Mouse (Mus musculus) hindbrain, embryonic 16.5 days (tissue): ENCODE data around the gene Slc37a1. TPM values are rescaled to one million over a fixed set of nuclear protein-coding genes. Genes with fewer than 3 reads are reported as not detected.

Experiments
- ATAC-seq: fragments of 200-750 bp; cut with Nextera tagmentation; 2 replicates; pipeline ENCODE4 v1.8.0; 2017; ENCODE audit warnings: moderate TSS enrichment, moderate library complexity
- H3K27ac ChIP-seq: fragments of 300-500 bp; sonication (generic); 2 replicates; pipeline ENCODE4 v1.5.1; 2014; ENCODE audit warnings: low read depth, mild to moderate bottlenecking, control low read depth, low read length, moderate library complexity
- H3K27me3 ChIP-seq: fragments of 300-500 bp; sonication (generic); replicated peaks from 2 replicates; pipeline ENCODE4 v1.6.1; 2014; ENCODE audit warnings: low read length; ENCODE audit not compliant: control insufficient read depth, insufficient read depth
- H3K36me3 ChIP-seq: fragments of 300-500 bp; sonication (generic); 2 replicates; pipeline ENCODE4 v1.6.1; 2014; ENCODE audit warnings: mild to moderate bottlenecking, low read length, moderate library complexity, mixed read lengths; ENCODE audit not compliant: control insufficient read depth, insufficient read depth
- H3K4me1 ChIP-seq: fragments of 300-500 bp; sonication (generic); 2 replicates; pipeline ENCODE4 v1.6.1; 2014; ENCODE audit warnings: low read depth, low read length; ENCODE audit not compliant: control insufficient read depth, insufficient read depth
- H3K4me2 ChIP-seq: fragments of 300-500 bp; sonication (generic); 2 replicates; pipeline ENCODE4 v1.6.1; 2014; ENCODE audit warnings: mild to moderate bottlenecking, low read length, control low read depth, moderate library complexity
- H3K4me3 ChIP-seq: fragments of 300-500 bp; sonication (generic); 2 replicates; pipeline ENCODE4 v1.5.1; 2014; ENCODE audit warnings: mild to moderate bottlenecking, low read length, control low read depth, moderate library complexity
- H3K9ac ChIP-seq: fragments of 300-500 bp; sonication (generic); 2 replicates; pipeline ENCODE4 v1.6.1; 2014; ENCODE audit warnings: low read depth, mild to moderate bottlenecking, control low read depth, low read length, moderate library complexity
- H3K9me3 ChIP-seq: fragments of 300-500 bp; sonication (generic); 2 replicates; pipeline ENCODE4 v1.6.1; 2014; ENCODE audit warnings: mild to moderate bottlenecking, low read length, moderate library complexity; ENCODE audit not compliant: control insufficient read depth
- WGBS: fragments of 180-500 bp; shearing (Covaris S2); extraction: QIAGEN DNeasy Blood & Tissue Kit; methylation state at CpG from one replicate; pipeline ENCODE4 v1.1.7; 2014; 5-methylcytosine and 5-hydroxymethylcytosine counted together
- polyA plus RNA-seq: library from polyadenylated mRNA; unstranded; fragments of >200 nt; fragmentation: Nextera tagmentation; extraction: Ambion mirVana; gene quantifications from 2 replicates; pipeline ENCODE4 v1.2.1, GENCODE M21; 2015

Slc37a1 gene
- polyA plus RNA-seq: 8.6 and 10.9 TPM in 2 replicates

DNA sequence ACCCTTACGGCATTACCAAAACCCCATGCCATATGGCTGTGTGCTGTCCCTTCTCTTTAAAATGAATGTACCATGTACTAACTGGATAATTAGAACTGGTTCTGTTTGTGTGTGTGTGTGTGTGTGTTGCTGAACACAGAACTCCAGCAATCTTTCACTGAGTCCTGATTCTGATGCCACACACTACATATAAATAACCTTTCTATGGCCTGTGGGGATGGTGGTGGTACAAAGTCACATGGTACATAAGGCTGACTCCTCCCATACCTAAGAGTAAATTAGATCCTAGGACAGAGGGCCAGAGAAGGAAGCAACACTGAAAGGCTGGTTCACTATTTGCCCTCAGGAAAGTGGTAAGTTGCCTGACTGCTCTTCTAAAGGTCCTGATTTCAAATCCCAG, at the start of gene Slc37a1:
Slc37a1 (plus strand) TSS at position 301 of the 400 bp plus-strand sequence.
- no peak within 1 kb of the TSS for H3K4me2 ChIP-seq
- no peak within 1 kb of the TSS for H3K4me3 ChIP-seq
- no peaks in the 10 kb centered on the region for H3K9me3 ChIP-seq
- H3K9ac ChIP-seq: no peak within 1 kb of the TSS
- no peak within 1 kb of the TSS for H3K27ac ChIP-seq
- no peak for ATAC-seq
- H3K36me3 ChIP-seq: no peaks in the 10 kb centered on the region
- H3K4me1 ChIP-seq: peaks cover 6% of the 10 kb centered on the region
- 93% methylated on average over 1 of the region's 1 CpGs for WGBS
- H3K27me3 ChIP-seq: no peaks in the 10 kb centered on the region

DNA sequence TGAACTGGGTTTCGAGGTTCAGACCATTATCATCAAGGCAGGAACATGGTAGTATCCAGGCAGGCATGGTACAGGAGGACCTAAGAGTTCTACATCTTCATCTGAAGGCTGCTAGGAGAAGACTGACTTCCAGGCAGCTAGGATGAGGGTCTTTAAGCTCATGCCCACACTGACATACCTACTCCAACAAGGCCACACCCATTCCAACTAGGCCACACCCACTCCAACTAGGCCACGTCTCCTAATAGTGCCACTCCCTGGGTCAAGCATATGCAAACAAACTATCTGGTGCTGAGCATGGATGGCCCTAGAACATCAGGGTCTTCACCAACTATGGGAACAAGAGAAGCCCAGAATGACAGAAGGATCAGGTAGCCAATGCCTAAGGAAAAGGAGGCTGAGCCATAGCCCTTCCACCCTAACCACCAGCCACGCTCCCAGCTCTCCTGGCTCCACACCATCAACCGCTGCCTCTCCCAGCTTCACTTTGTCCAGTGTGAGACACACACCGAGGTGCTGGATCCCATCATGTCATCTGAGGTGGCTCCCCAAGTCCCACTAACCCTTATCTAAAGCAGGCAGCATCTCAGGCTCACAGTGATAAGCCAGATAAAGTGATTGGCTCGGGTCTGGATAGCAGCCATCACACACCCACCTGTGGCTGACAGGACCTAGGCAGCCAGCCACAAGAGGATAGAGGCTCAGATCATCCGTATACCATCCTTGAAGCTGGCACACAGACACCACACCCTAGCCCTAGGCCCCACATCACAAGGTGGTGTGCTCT, 48.2 kb upstream of the Slc37a1 start:
- Histone ChIP-seq H3K36me3 (no peaks in the 10 kb centered on the region), H3K9me3 (no peaks in the 10 kb centered on the region), H3K4me2 (no peak overlapping the region), H3K27me3 (no peaks in the 10 kb centered on the region), H3K4me1 (no peaks in the 10 kb centered on the region), H3K4me3 (no peak overlapping the region), H3K9ac (no peak overlapping the region), H3K27ac (no peak overlapping the region)
- ATAC-seq: no peak
- 86% methylated on average over 7 of the region's 7 CpGs for WGBS

DNA sequence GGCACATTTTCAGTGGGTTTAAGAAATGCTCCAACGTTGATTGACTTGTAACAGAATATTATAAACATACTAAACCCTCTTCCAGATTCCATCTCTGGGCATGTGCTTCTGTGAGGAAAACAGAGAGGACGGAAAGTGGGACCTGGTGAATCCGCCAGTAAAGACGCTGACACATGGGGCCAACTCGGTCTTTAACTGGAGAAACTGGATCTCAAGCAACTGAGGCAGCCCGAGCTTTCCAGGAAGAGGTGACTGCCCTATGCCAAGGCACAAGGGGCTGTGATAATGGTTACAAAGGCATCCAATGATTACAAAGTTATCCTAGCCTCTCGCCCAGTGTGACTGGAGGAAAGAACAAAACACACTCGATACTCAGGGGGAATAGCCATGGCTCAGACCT, 45.4 kb upstream of the Slc37a1 start:
- no peak overlapping the region for H3K4me3 ChIP-seq

DNA sequence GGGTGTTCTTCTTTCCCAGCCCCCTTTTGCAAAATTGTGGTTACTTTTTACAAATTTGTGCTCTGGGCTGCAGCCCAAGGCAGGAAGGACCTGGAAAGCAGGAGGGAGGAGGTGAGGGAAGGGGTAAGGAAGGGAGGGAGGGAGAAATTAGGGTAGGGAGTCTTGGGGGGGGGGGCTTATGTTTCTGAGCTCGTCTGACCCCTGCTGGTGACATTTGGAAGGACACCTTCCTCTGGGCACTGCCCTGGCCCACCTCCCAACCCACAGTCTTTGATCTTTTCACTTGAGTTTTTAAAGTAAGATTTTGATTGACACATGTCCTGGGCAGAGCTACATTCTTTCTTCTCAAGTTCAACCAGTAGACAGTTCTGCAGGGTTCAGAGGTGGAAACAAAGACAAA, 43.8 kb upstream of the Slc37a1 start:
- H3K4me3 ChIP-seq: no peak overlapping the region
- no peak overlapping the region for H3K4me2 ChIP-seq
- ATAC-seq: no peak
- H3K27ac ChIP-seq: no peak overlapping the region
- H3K4me1 ChIP-seq: no peaks in the 10 kb centered on the region
- no peak overlapping the region for H3K9ac ChIP-seq
- no peaks in the 10 kb centered on the region for H3K36me3 ChIP-seq
- 0% methylated on average over 1 of the region's 1 CpGs for WGBS
- H3K9me3 ChIP-seq: no peaks in the 10 kb centered on the region
- H3K27me3 ChIP-seq: no peaks in the 10 kb centered on the region

More for the DNA sequence above, 45.4 kb upstream of the Slc37a1 start:
- Histone ChIP-seq H3K4me2 (no peak overlapping the region), H3K9ac (no peak overlapping the region), H3K36me3 (no peaks in the 10 kb centered on the region), H3K4me1 (no peaks in the 10 kb centered on the region), H3K27me3 (no peaks in the 10 kb centered on the region), H3K9me3 (no peaks in the 10 kb centered on the region), H3K27ac (no peak overlapping the region)
- 85% methylated on average over 8 of the region's 8 CpGs for WGBS
- no peak for ATAC-seq

DNA sequence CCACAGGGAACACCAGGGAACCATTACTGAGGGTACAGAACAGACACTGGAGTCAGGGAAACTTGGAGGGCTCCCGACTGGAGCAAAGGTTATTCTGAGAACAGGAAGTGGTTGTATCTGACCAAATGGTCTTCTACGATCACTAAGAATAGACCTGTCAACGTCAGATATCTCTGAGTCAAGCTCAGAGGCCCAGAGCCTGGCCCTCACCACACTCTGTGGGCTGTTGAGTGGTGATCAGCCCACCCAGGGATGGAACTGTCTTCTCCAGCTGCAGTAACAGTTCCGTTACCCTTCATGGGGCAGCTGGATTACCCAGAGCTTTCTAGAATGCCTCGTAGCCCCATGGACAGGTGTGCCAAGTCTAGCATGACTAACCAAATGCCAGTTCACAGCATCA, 41.3 kb upstream of the Slc37a1 start:
- Histone ChIP-seq H3K27ac (no peak overlapping the region), H3K9ac (no peak overlapping the region), H3K4me2 (no peak overlapping the region), H3K27me3 (no peaks in the 10 kb centered on the region), H3K4me1 (no peaks in the 10 kb centered on the region), H3K9me3 (no peaks in the 10 kb centered on the region), H3K4me3 (no peak overlapping the region), H3K36me3 (no peaks in the 10 kb centered on the region)
- ATAC-seq: no peak
- WGBS: 82% methylated on average over 5 of the region's 5 CpGs

DNA sequence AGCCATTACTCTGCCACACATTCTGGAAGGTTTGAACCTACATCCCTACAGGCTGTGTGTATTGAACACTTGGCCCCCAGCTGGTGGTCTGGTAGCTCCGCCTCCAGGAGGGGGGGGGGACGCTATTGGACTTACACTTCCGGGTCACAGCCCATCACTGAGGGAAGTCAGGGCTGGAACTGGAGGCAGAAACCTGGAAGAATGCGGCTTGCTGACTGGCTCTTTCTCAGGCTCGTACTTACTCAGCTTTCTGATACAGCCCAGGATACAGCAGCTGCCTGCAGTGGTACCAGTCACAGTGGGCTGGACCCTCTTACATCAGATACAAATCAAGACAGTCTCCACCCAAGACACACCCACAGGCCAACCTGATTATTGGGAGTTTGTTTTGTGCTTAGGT, 39.4 kb upstream of the Slc37a1 start:
- H3K36me3 ChIP-seq: no peaks in the 10 kb centered on the region
- H3K27me3 ChIP-seq: no peaks in the 10 kb centered on the region
- no peak overlapping the region for H3K4me2 ChIP-seq
- H3K9me3 ChIP-seq: no peaks in the 10 kb centered on the region
- no peak for ATAC-seq
- 44% methylated on average over 5 of the region's 5 CpGs for WGBS
- no peak overlapping the region for H3K4me3 ChIP-seq
- H3K27ac ChIP-seq: no peak overlapping the region
- H3K9ac ChIP-seq: no peak overlapping the region
- H3K4me1 ChIP-seq: no peaks in the 10 kb centered on the region

DNA sequence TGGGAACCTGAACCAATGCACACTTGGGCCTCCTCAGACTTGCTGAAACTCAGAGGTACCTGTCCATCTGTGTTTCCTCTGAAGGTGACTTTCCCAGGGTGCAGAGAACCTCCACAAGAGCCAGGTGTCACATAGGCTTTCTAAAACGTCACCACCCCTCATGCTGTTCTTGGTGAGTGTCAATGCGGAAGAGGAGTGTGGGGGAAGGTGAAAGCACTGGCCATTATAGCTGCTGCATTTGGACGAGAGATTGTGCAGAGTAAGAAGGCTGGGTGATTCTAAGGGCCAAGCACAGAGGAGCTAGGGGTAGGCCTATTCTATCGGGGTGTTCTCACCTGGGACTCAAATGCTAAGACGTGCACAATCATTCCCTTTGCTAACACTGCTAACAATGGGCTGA, 32.6 kb upstream of the Slc37a1 start:
- no peaks in the 10 kb centered on the region; the same call in 1 of the 2 replicates for H3K4me1 ChIP-seq
- H3K9ac ChIP-seq: 0 out of 2 replicates have a peak overlapping the region, but pooled peaks have one; percentile 45
- H3K27me3 ChIP-seq: no peaks in the 10 kb centered on the region
- WGBS: 63% methylated on average over 5 of the region's 5 CpGs
- H3K27ac ChIP-seq: no peak overlapping the region
- no peak overlapping the region for H3K4me3 ChIP-seq
- ATAC-seq: no peak
- no peak overlapping the region for H3K4me2 ChIP-seq
- no peaks in the 10 kb centered on the region; the same call in 1 of the 2 replicates for H3K9me3 ChIP-seq
- no peaks in the 10 kb centered on the region for H3K36me3 ChIP-seq

DNA sequence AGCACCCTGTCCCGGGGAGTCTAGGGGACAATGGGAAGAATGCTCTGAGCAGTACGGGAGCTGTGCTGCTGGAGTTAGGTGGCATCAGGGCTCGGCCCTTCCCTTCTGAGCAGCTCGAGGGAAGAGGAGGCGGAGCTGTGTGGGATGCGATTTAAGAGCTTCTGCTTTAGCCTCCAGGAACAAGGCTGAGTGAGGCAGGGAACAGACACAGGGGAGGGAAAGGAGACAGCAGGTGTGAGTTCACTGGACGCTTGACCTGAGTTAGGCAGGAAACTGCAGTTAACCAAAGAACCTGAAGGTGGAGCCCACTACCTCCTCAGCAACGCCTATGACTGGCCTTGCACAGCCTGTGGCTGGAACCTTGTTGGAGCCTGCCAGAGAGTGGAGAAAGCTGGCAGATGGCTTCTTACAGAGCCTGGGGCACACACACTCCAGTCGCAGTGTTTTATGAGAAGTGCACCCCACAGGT, 32.1 kb upstream of the Slc37a1 start:
- no peaks in the 10 kb centered on the region for H3K36me3 ChIP-seq
- no peaks in the 10 kb centered on the region; the same call in 1 of the 2 replicates for H3K9me3 ChIP-seq
- no peaks in the 10 kb centered on the region; the same call in 1 of the 2 replicates for H3K4me1 ChIP-seq
- 14% methylated on average over 9 of the region's 9 CpGs for WGBS
- peak; percentile 90 for ATAC-seq
- H3K9ac ChIP-seq: peak overlapping the region; percentile 45; the same call in 1 of the 2 replicates
- H3K27me3 ChIP-seq: no peaks in the 10 kb centered on the region
- H3K4me3 ChIP-seq: no peak overlapping the region
- no peak overlapping the region for H3K4me2 ChIP-seq
- no peak overlapping the region for H3K27ac ChIP-seq

DNA sequence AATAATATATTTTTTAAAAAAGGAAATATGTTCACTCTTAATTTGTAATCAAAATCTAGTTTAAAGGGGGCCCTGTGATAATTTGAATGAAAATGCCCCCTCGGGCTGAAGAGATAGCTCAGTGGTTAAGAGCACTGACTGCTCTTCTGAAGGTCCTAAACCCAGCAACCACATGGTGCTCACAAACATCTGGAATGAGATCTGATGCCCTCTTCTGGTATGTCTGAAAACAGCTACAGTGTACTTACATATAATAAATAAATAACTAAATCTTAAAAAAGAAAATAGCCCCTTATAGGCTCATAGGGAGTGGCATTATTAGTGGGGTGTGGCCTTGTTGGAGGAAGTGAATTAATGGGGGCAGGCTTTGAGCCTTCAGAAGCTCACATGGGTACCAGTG, 29.4 kb upstream of the Slc37a1 start:
- H3K36me3 ChIP-seq: no peaks in the 10 kb centered on the region
- no peaks in the 10 kb centered on the region for H3K27me3 ChIP-seq
- no peak overlapping the region for H3K9ac ChIP-seq
- no peaks in the 10 kb centered on the region; the same call in 1 of the 2 replicates for H3K9me3 ChIP-seq
- ATAC-seq: no peak
- WGBS: 94% methylated on average over 1 of the region's 1 CpGs
- H3K4me3 ChIP-seq: no peak overlapping the region
- H3K4me1 ChIP-seq: no peaks in the 10 kb centered on the region; the same call in 1 of the 2 replicates
- H3K27ac ChIP-seq: no peak overlapping the region
- H3K4me2 ChIP-seq: no peak overlapping the region
